Comparison of ENCODE assay signal across 8 mouse cellular contexts in genomic region chr9:62979461-62980161, GRCm38 (mm10). TPM values are rescaled to one million over a fixed set of nuclear protein-coding genes. Genes with fewer than 3 reads are reported as not detected.
DNase-seq lines count a peak whose midpoint lies in the region; ATAC-seq lines count a peak whose summit lies in the region.

No protein-coding gene starts in this region.

- peak overlapping the region; percentile 85 for H3K4me3 ChIP-seq in heart, embryonic 11.5 days (ENCODE audit: low read depth, low read length)
- H3K4me3 ChIP-seq in hindbrain, embryonic 12.5 days: peak overlapping the region; percentile 97
- peak overlapping the region; percentile 97 for H3K4me3 ChIP-seq in midbrain, embryonic 12.5 days

- H3K9me3 ChIP-seq in heart, embryonic 11.5 days (replicated peaks; ENCODE audit: control insufficient read depth, low read length): no peaks in the 10 kb centered on the region
- H3K9me3 ChIP-seq in hindbrain, embryonic 12.5 days (replicated peaks): no peaks in the 10 kb centered on the region
- H3K9me3 ChIP-seq in midbrain, embryonic 12.5 days: no peaks in the 10 kb centered on the region

- intact Hi-C loops in heart, postnatal 10 days (cut with DNase I): loop anchor here (5.0 kb wide), 3 partner anchors 87 to 132 kb away; no protein-coding TSS in a partner anchor
- intact Hi-C loops in left cerebral cortex, postnatal 36 days (cut with DNase I): loop anchor here (5.0 kb wide), 3 partner anchors 52 to 143 kb away; no protein-coding TSS in a partner anchor

- H3K9ac ChIP-seq in heart, embryonic 11.5 days (ENCODE audit: low read depth, low read length): peak overlapping the region; percentile 92
- peak overlapping the region; percentile 88 for H3K9ac ChIP-seq in hindbrain, embryonic 12.5 days
- H3K9ac ChIP-seq in midbrain, embryonic 12.5 days (replicated peaks): peak overlapping the region; percentile 93

- no peaks in the 10 kb centered on the region for H3K36me3 ChIP-seq in heart, embryonic 11.5 days (ENCODE audit: control insufficient read depth, insufficient read depth, low read length)
- H3K36me3 ChIP-seq in hindbrain, embryonic 12.5 days: no peaks in the 10 kb centered on the region
- no peaks in the 10 kb centered on the region for H3K36me3 ChIP-seq in midbrain, embryonic 12.5 days

- no peaks in the 10 kb centered on the region for H3K27me3 ChIP-seq in heart, embryonic 11.5 days (ENCODE audit: control insufficient read depth, insufficient read depth, low read length)
- no peaks in the 10 kb centered on the region for H3K27me3 ChIP-seq in hindbrain, embryonic 12.5 days
- H3K27me3 ChIP-seq in midbrain, embryonic 12.5 days: peaks cover 5% of the 10 kb centered on the region; the same call in 1 of the 2 replicates

- H3K4me2 ChIP-seq in heart, embryonic 11.5 days: peak overlapping the region; percentile 80
- H3K4me2 ChIP-seq in hindbrain, embryonic 12.5 days (replicated peaks): peak overlapping the region; percentile 78
- peak overlapping the region; percentile 83 for H3K4me2 ChIP-seq in midbrain, embryonic 12.5 days (replicated peaks)

- H3K4me1 ChIP-seq in heart, embryonic 11.5 days (ENCODE audit: control insufficient read depth, insufficient read depth, low read length): peaks cover 8% of the 10 kb centered on the region
- H3K4me1 ChIP-seq in hindbrain, embryonic 12.5 days: peaks cover 19% of the 10 kb centered on the region
- H3K4me1 ChIP-seq in midbrain, embryonic 12.5 days: peaks cover 14% of the 10 kb centered on the region

- DNase-seq in heart, postnatal 10 days: no peak
- DNase-seq in thymus, postnatal 0 days (ENCODE audit: low spot score): peak; percentile 24
- no peak for DNase-seq in thymus, postnatal 25 days
- no peak for DNase-seq in MN1 (ENCODE audit: low spot score)
- no peak for DNase-seq in left cerebral cortex, postnatal 36 days (ENCODE audit: low spot score in 2 of 2)

- 5% methylated on average over 17 of the region's 17 CpGs for WGBS in heart, embryonic 11.5 days (ENCODE audit: insufficient replicate concordance)
- WGBS in hindbrain, embryonic 12.5 days: 4% methylated on average over 17 of the region's 17 CpGs
- 2% methylated on average over 17 of the region's 17 CpGs for WGBS in midbrain, embryonic 12.5 days

- no peak for ATAC-seq in heart, embryonic 11.5 days (replicated peaks; ENCODE audit: insufficient number of reproducible peaks, low FRiP score, low TSS enrichment)
- 0 out of 2 replicates have a peak, but pooled peaks have one; percentile 14 for ATAC-seq in hindbrain, embryonic 12.5 days (ENCODE audit: low FRiP score)
- peak; percentile 3; the same call in 1 of the 2 replicates for ATAC-seq in midbrain, embryonic 12.5 days (ENCODE audit: low FRiP score, low read depth)

- peak overlapping the region; percentile 93 for H3K27ac ChIP-seq in heart, embryonic 11.5 days (ENCODE audit: low read depth, low read length)
- peak overlapping the region; percentile 98 for H3K27ac ChIP-seq in hindbrain, embryonic 12.5 days
- peak overlapping the region; percentile 98 for H3K27ac ChIP-seq in midbrain, embryonic 12.5 days (replicated peaks)

RNA-seq across cellular contexts. Expression of gene Pias1, which starts 8.1 kb away (rescaled TPM):
- polyA plus RNA-seq in heart, embryonic 11.5 days (2014; fragmentation: Nextera tagmentation; extraction: Ambion mirVana): 43.7 and 45.3 TPM in 2 replicates
- 10 to 100 TPM; 26.3 to 26.7 TPM for total RNA-seq in heart, postnatal 10 days (2021)
- polyA plus RNA-seq in thymus, postnatal 0 days (2015; fragmentation: Nextera tagmentation; extraction: Ambion mirVana): 53.0 and 57.8 TPM in 2 replicates
- 62.3 and 64.8 TPM in 2 replicates for polyA plus RNA-seq in hindbrain, embryonic 12.5 days (2016; fragmentation: Nextera tagmentation; extraction: Ambion mirVana)
- 65.8 and 68.6 TPM in 2 replicates for polyA plus RNA-seq in midbrain, embryonic 12.5 days (2016; fragmentation: Nextera tagmentation; extraction: Ambion mirVana)
- total RNA-seq in left cerebral cortex, postnatal 36 days (2021): 10 to 100 TPM; 57.3 to 65.2 TPM
